Mouse (Mus musculus): ENCODE data around the gene Tbx10.
"Not testable (repeated sequence)": the region's sequence is repeated elsewhere in the genome, so short reads cannot be mapped to it uniquely, and the experiment has no call there.

Tbx10 gene

GRCm38 (mm10) chr19:3992416-3992815 is at the start of gene Tbx10:
Gene Tbx10 (plus strand): TSS chr19:3992752.
- DNase-seq: no peak

GRCm38 (mm10) chr19:3942986-3943735 is 49.4 kb upstream of the Tbx10 start:
- peak; percentile 92 for DNase-seq

- peak; percentile 51 for DNase-seq
Measured at GRCm38 (mm10) chr19:3945872-3946564, 46.5 kb upstream of the Tbx10 start.

DNA sequence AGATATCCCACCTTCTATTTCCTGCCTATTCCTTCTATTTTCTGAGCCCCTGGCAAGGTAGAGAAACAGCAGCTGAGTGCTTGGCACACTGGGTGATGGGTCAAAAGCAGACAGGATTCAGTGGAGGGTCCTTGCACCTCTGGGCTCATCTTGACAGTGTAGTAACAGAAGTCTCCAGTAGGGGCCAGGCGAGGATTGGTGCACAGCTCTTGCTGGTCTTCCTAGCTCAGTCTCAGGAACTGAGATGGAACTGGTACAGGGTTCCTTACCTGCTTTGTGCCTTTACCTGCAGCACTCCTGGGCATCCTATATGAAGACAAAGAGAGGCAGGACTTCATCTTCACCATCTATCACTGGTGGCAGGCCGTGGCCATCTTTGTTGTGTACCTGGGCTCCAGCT is 45.8 kb upstream of the Tbx10 start:
- DNase-seq: peak; percentile 85

DNA sequence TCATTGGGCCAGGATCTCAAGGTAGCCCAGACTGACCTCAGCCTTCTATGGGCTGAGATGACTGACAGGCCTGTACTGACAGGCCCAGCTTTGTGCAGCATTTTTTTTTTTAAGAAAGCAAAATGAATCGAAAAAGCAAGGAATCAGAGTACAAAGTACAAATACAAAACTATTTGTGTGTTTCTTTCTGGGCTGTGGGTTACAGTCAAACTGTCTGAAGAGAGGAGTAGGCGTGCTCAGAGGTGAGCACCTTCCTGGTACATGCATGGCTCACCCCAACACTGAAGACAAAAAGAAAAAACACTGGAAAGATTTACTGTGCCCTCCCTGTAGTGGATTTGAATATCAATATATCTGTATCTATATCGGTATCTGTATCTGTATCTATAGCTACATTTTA is 44.7 kb upstream of the Tbx10 start:
- DNase-seq: no peak

- DNase-seq: no peak
Measured at GRCm38 (mm10) chr19:3948546-3948945, 44.0 kb upstream of the Tbx10 start.

GRCm38 (mm10) chr19:3950331-3950730 is 42.2 kb upstream of the Tbx10 start:
- no peak for DNase-seq

DNA sequence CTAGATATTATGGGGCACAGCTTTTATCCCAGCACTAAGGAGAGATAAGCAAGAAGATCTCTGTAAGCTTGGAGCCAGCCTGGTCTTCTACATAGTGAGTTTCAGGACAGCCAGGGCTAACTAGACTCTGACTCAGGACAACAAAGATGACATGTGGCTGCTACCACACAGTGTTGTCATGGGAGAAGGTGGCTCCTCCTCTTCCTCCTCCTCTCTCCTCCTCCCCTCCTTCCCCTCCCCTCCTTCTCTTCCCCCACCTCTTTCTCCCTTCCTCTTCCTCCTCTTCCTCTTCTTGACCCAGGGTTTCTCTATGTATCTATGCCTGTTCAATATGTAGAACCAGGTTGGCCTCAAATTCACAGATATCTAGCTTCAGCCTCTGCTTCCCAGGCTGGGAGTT is 41.1 kb upstream of the Tbx10 start:
- no peak for DNase-seq

- DNase-seq: peak; percentile 26
Measured at GRCm38 (mm10) chr19:3952099-3952498, 40.5 kb upstream of the Tbx10 start.

DNA sequence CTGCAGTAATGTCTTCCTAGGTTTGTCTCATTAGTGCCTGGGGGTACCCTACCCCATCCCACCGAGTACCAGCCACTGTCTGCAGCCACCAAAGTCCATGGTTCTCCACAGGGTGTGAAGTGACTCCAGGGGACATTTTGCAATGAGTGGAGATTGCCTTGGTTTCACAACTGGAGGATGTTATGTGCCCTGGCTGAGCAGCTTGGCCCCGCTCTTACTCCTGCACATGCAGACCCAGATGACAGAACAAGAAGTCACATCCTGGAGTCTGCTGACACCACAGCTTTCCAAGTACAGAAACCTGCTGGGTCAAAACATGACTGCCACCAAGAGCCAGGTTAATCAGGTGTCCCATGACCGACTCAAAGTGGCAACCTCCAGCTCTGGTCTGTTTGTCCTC is 37.5 kb upstream of the Tbx10 start:
- DNase-seq: no peak

- no peak for DNase-seq
Measured at GRCm38 (mm10) chr19:3955804-3956203, 36.7 kb upstream of the Tbx10 start.

- not testable (repeated sequence) for DNase-seq
Measured at GRCm38 (mm10) chr19:3957296-3958036, 35.1 kb upstream of the Tbx10 start.

- no peak for DNase-seq
Measured at GRCm38 (mm10) chr19:3958470-3958869, 34.1 kb upstream of the Tbx10 start, which contains the start of gene Aldh3b3. Gene Aldh3b3 (plus strand): TSS chr19:3958645.

- no peak for DNase-seq
Measured at GRCm38 (mm10) chr19:3959030-3959429, 33.5 kb upstream of the Tbx10 start.

DNA sequence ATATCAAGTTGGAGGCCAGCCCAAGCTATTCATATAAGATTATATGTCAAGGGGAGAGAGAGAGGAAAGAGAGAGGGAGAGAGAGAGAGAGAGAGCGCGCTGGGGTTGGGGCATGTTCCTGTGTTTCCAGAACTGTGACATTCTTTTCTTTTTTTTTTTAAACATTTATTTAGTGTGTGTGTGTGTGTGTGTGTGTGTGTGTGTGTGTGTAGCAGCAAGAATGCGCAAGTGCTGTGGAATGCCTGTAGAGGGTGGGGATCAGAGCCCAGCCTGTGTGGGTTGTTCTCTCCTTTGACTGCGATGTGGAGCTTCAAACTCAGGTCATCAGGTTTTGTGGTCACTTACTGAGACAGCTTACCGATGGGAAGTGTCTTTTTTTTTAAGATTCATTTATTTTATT is 32.3 kb upstream of the Tbx10 start:
- DNase-seq: peak; percentile 53

- not testable (repeated sequence) for DNase-seq
Measured at GRCm38 (mm10) chr19:3961805-3962204, 30.7 kb upstream of the Tbx10 start.

DNA sequence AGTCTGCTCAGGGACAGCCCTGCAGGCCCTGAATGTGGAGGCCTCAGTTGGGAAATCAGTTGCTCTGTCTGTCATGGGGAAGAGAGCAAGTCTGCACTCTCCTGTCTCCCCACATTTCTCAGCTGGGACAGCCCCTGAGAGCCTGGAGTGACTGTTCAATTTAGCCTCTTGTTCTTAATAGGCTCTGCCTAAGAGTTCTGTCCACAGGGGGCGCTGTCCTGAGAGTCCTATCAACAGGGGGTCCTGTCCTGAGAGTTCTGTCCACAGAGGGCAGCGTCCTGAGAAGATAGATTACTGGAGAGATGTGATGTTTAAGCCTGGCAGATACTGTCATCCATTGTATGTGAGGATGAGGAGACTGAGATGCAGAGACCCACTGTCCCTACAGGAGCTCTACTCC is 30.1 kb upstream of the Tbx10 start:
- DNase-seq: peak; percentile 64

DNA sequence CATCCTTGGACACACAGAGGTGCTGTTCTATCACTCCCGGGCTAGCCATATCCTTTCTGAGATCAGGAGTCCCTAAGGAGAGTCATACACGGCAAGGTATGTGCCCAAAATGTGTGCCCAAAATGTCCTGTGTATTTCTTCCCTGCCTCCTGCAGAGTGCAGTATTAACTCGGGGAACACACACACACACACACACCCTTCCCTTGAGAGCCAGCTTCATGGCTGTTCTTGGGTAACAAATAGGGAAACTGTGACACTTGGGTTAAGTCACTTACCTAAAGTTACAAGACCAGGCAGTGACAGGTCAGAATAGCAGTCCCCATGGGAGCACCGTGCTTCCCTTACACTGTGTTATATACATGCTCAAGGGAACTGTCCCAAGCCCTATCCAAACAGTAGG is 28.5 kb upstream of the Tbx10 start:
- DNase-seq: no peak

- DNase-seq: no peak
Measured at GRCm38 (mm10) chr19:3966330-3967075, 26.0 kb upstream of the Tbx10 start.

DNA sequence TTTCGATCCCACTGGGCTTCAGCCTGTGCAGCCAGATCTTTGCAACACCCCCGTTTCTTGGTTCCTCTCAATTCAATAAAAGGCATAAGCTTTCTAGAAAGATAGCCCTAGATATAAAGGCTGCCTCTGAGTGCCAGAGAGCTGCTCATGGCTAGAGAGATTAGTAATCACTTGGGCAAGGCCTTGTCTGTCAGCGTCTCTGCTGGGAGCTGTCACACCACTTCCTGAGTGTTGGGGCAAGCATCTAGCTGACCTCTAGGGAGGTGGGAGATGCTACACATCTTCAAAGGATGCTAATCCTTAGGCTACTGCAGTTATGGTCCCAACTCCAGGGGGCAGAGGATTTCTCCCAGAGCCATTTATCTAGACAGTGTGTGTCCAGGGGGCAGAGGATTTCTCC is 25.3 kb upstream of the Tbx10 start:
- no peak for DNase-seq

GRCm38 (mm10) chr19:3972229-3972628 is 20.3 kb upstream of the Tbx10 start, which contains the start of gene Aldh3b2:
Gene Aldh3b2 (plus strand): TSS chr19:3972328.
- DNase-seq: peak; percentile 55

DNA sequence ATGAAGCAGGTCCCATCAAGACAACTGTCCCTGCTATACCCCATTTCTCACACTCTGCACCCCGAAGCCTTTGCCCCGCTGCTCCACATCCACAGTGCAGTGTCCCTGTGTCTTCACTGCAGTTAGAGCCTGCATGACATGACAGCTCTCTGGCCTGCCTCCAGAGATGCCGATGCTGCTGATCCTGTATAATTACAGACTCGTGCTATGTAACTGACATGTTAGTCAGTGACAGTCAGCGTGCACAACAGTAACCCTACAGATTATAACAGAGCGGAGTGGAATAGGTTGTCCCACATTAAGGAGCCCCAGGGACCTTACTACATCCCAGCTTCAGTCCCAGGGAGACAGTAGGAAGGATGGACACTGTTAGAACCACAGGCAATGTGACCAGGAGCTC is 17.9 kb upstream of the Tbx10 start:
- DNase-seq: not testable (repeated sequence)

GRCm38 (mm10) chr19:3975866-3976265 is 16.7 kb upstream of the Tbx10 start:
- peak; percentile 52 for DNase-seq
